Mouse (Mus musculus): ENCODE results near the gene Rad50. TPM values are rescaled to one million over a fixed set of nuclear protein-coding genes. Genes with fewer than 3 reads are reported as not detected.

The Rad50 gene
- total and polyA plus RNA-seq, 2 experiments from 2014 or later = 5.8 to 10.0 TPM

- TF ChIP-seq CTCF (IDR thresholded peaks at IDR 0.05) = no peak
- DNase-seq (ENCODE audit: low spot score) (no peak), ATAC-seq (ENCODE audit: low FRiP score) (no peak)
- Histone ChIP-seq H3K36me3 (ENCODE audit: insufficient read depth, low read length) (no peaks in the 10 kb centered on the region; the same call in 1 of the 2 replicates), H3K27ac (ENCODE audit: low read depth, low read length) (no peak overlapping the region), H3K9me3 (ENCODE audit: low read length) (no peaks in the 10 kb centered on the region), H3K27me3 (ENCODE audit: insufficient read depth, low read length) (no peaks in the 10 kb centered on the region), H3K4me2 (ENCODE audit: low read depth, low read length, poor library complexity, severe bottlenecking) (no peak overlapping the region), H3K9ac (replicated peaks; ENCODE audit: low read length, poor library complexity, severe bottlenecking) (no peak overlapping the region), H3K4me1 (ENCODE audit: insufficient read depth, low read length) (no peaks in the 10 kb centered on the region), H3K4me3 (ENCODE audit: low read depth, low read length) (no peak overlapping the region)
- 73% methylated on average over 6 of the region's 6 CpGs for WGBS
These were observed 97.9 kb downstream of the Rad50 start for GRCm38 (mm10) chr11:53609231-53609630.

GRCm38 (mm10) chr11:53605609-53606008, 101.5 kb downstream of the Rad50 start:
- Histone ChIP-seq H3K9ac (replicated peaks; ENCODE audit: low read length, poor library complexity, severe bottlenecking) (no peak overlapping the region), H3K27ac (ENCODE audit: low read depth, low read length) (no peak overlapping the region), H3K4me2 (ENCODE audit: low read depth, low read length, poor library complexity, severe bottlenecking) (no peak overlapping the region), H3K4me3 (ENCODE audit: low read depth, low read length) (no peak overlapping the region), H3K36me3 (ENCODE audit: insufficient read depth, low read length) (peaks cover 15% of the 10 kb centered on the region), H3K27me3 (ENCODE audit: insufficient read depth, low read length) (no peaks in the 10 kb centered on the region), H3K9me3 (ENCODE audit: low read length) (no peaks in the 10 kb centered on the region), H3K4me1 (ENCODE audit: insufficient read depth, low read length) (no peaks in the 10 kb centered on the region)
- no peak for ATAC-seq (ENCODE audit: low FRiP score)
- no peak for TF ChIP-seq CTCF (IDR thresholded peaks at IDR 0.05)
- DNase-seq (ENCODE audit: low spot score) = no peak
- 6% methylated on average over 12 of the region's 12 CpGs for WGBS

GRCm38 (mm10) chr11:53604983-53605382, 102.1 kb downstream of the Rad50 start:
- H3K27me3 ChIP-seq (ENCODE audit: insufficient read depth, low read length) = no peaks in the 10 kb centered on the region
- H3K4me2 ChIP-seq (ENCODE audit: low read depth, low read length, poor library complexity, severe bottlenecking) = no peak overlapping the region
- no peak overlapping the region for H3K9ac ChIP-seq (replicated peaks; ENCODE audit: low read length, poor library complexity, severe bottlenecking)
- ATAC-seq (ENCODE audit: low FRiP score) (no peak), DNase-seq (ENCODE audit: low spot score) (no peak)
- TF ChIP-seq CTCF (IDR thresholded peaks at IDR 0.05) = peak; percentile 38
- H3K4me1 ChIP-seq (ENCODE audit: insufficient read depth, low read length) = no peaks in the 10 kb centered on the region
- no peak overlapping the region for H3K4me3 ChIP-seq (ENCODE audit: low read depth, low read length)
- H3K27ac ChIP-seq (ENCODE audit: low read depth, low read length) = no peak overlapping the region
- no peaks in the 10 kb centered on the region for H3K9me3 ChIP-seq (ENCODE audit: low read length)
- 93% methylated on average over 3 of the region's 3 CpGs for WGBS
- H3K36me3 ChIP-seq (ENCODE audit: insufficient read depth, low read length) = peaks cover 21% of the 10 kb centered on the region

Other genes starting within 250 kb of the Rad50 start
- not detected in 2 replicates for gene Gm9837, start 236.8 kb downstream of the Rad50 start, total RNA-seq (2014; rRNA removed)
- not detected in 2 replicates for gene Gm9837, start 236.8 kb downstream of the Rad50 start, polyA plus RNA-seq (2015; fragmentation: Nextera tagmentation; extraction: Ambion mirVana)
- gene Gm9945, start 227.2 kb downstream of the Rad50 start, total RNA-seq (2014; rRNA removed) = not detected in 2 replicates
- 0.33 and 0.43 TPM in 2 replicates for gene Gm9945, start 227.2 kb downstream of the Rad50 start, polyA plus RNA-seq (2015; fragmentation: Nextera tagmentation; extraction: Ambion mirVana)
- 6.6 and 7.3 TPM in 2 replicates for gene Sowaha, start 227.0 kb downstream of the Rad50 start, total RNA-seq (2014; rRNA removed)
- gene Sowaha, start 227.0 kb downstream of the Rad50 start, polyA plus RNA-seq (2015; fragmentation: Nextera tagmentation; extraction: Ambion mirVana) = 3.5 and 4.0 TPM in 2 replicates
- gene Sept8, start 188.1 kb downstream of the Rad50 start, total RNA-seq (2014; rRNA removed) = 44.8 and 54.6 TPM in 2 replicates
- gene Sept8, start 188.1 kb downstream of the Rad50 start, polyA plus RNA-seq (2015; fragmentation: Nextera tagmentation; extraction: Ambion mirVana) = 18.7 and 19.7 TPM in 2 replicates
- 114 and 117 TPM in 2 replicates for gene Kif3a, start 139.9 kb downstream of the Rad50 start, total RNA-seq (2014; rRNA removed)
- gene Kif3a, start 139.9 kb downstream of the Rad50 start, polyA plus RNA-seq (2015; fragmentation: Nextera tagmentation; extraction: Ambion mirVana) = 335 and 386 TPM in 2 replicates
- not detected in 2 replicates for gene Il4, start 88.7 kb downstream of the Rad50 start, total RNA-seq (2014; rRNA removed)
- 3.9 and 4.9 TPM in 2 replicates for gene Il4, start 88.7 kb downstream of the Rad50 start, polyA plus RNA-seq (2015; fragmentation: Nextera tagmentation; extraction: Ambion mirVana)
- gene Il13, start 72.6 kb downstream of the Rad50 start, total RNA-seq (2014; rRNA removed) = not detected in 2 replicates
- gene Il13, start 72.6 kb downstream of the Rad50 start, polyA plus RNA-seq (2015; fragmentation: Nextera tagmentation; extraction: Ambion mirVana) = not detected in 2 replicates
- gene Il5, start 13.5 kb upstream of the Rad50 start, total RNA-seq (2014; rRNA removed) = not detected in 2 replicates
- gene Il5, start 13.5 kb upstream of the Rad50 start, polyA plus RNA-seq (2015; fragmentation: Nextera tagmentation; extraction: Ambion mirVana) = 0.15 and 0.30 TPM in 2 replicates
- gene Irf1, start 62.7 kb upstream of the Rad50 start, total RNA-seq (2014; rRNA removed) = 0.93 and 3.2 TPM in 2 replicates
- gene Irf1, start 62.7 kb upstream of the Rad50 start, polyA plus RNA-seq (2015; fragmentation: Nextera tagmentation; extraction: Ambion mirVana) = 3.2 and 4.0 TPM in 2 replicates
- 0.57 TPM in 1 of 2 replicates, not detected in the other for gene Gm17334, start 65.9 kb upstream of the Rad50 start, total RNA-seq (2014; rRNA removed)
- not detected in 2 replicates for gene Gm17334, start 65.9 kb upstream of the Rad50 start, polyA plus RNA-seq (2015; fragmentation: Nextera tagmentation; extraction: Ambion mirVana)
- gene Gm12216, start 151.9 kb upstream of the Rad50 start, total RNA-seq (2014; rRNA removed) = not detected in 2 replicates
- gene Gm12216, start 151.9 kb upstream of the Rad50 start, polyA plus RNA-seq (2015; fragmentation: Nextera tagmentation; extraction: Ambion mirVana) = 0.65 and 0.85 TPM in 2 replicates
- 13.2 and 13.6 TPM in 2 replicates for gene Slc22a5, start 184.3 kb upstream of the Rad50 start, total RNA-seq (2014; rRNA removed)
- gene Slc22a5, start 184.3 kb upstream of the Rad50 start, polyA plus RNA-seq (2015; fragmentation: Nextera tagmentation; extraction: Ambion mirVana) = 12.8 and 13.0 TPM in 2 replicates